Mouse (Mus musculus): ENCODE measurements around the gene Gm5640.
"Not testable (repeated sequence)": the region's sequence is repeated elsewhere in the genome, so short reads cannot be mapped to it uniquely, and the experiment has no call there.

Gene Gm5640

GRCm38 (mm10) chrX:74645466-74646323, at the start of gene Gm5640:
Gene Gm5640 (minus strand): TSS chrX:74645635.
- not testable (repeated sequence) for DNase-seq

- not testable (repeated sequence) for DNase-seq
Observed at GRCm38 (mm10) chrX:74646393-74646792, 958 bp upstream of the Gm5640 start.

- DNase-seq, result no peak
Observed at GRCm38 (mm10) chrX:74592379-74592778, 53.1 kb downstream of the Gm5640 start, which contains the start of gene Olfr1325. Gene Olfr1325 (plus strand): TSS chrX:74592679.

Measured in cerebellum, adult 11 months (tissue).